Mouse (Mus musculus) midbrain, embryonic 11.5 days (tissue): ENCODE results near the gene Ube2q1. TPM values are rescaled to one million over a fixed set of nuclear protein-coding genes. Genes with fewer than 3 reads are reported as not detected.

Source experiments
- ATAC-seq: fragments of 200-750 bp; cut with Nextera tagmentation; 2 replicates; pipeline ENCODE4 v1.8.0; 2017; ENCODE audit warnings: moderate TSS enrichment, moderate library complexity; ENCODE audit not compliant: low FRiP score
- DNase-seq: peaks from one replicate; pipeline ENCODE4 v3.0.0; 2015; ENCODE audit warnings: low spot score; ENCODE audit errors: missing footprints
- H3K27ac ChIP-seq: fragments of 300-500 bp; sonication (generic); 2 replicates; pipeline ENCODE4 v1.5.1; 2014; ENCODE audit warnings: low read depth, low read length
- H3K27me3 ChIP-seq: fragments of 300-500 bp; sonication (generic); 2 replicates; pipeline ENCODE4 v1.6.1; 2014; ENCODE audit warnings: mild to moderate bottlenecking, low read length, moderate library complexity, mixed read lengths; ENCODE audit not compliant: control insufficient read depth, insufficient read depth
- H3K36me3 ChIP-seq: fragments of 300-500 bp; sonication (generic); 2 replicates; pipeline ENCODE4 v1.6.1; 2014; ENCODE audit warnings: mild to moderate bottlenecking, low read length, moderate library complexity, mixed read lengths; ENCODE audit not compliant: control insufficient read depth, insufficient read depth
- H3K4me1 ChIP-seq: fragments of 300-500 bp; sonication (generic); 2 replicates; pipeline ENCODE4 v1.6.1; 2014; ENCODE audit warnings: low read length; ENCODE audit not compliant: control insufficient read depth, insufficient read depth
- H3K4me2 ChIP-seq: fragments of 300-500 bp; sonication (generic); 2 replicates; pipeline ENCODE4 v1.6.1; 2014; ENCODE audit warnings: mild to moderate bottlenecking, moderate library complexity
- H3K4me3 ChIP-seq: fragments of 300-500 bp; sonication (generic); 2 replicates; pipeline ENCODE4 v1.5.1; 2014; ENCODE audit warnings: low read depth, low read length
- H3K9ac ChIP-seq: fragments of 300-500 bp; sonication (generic); 2 replicates; pipeline ENCODE4 v1.6.1; 2014; ENCODE audit warnings: low read length
- H3K9me3 ChIP-seq: fragments of 300-500 bp; sonication (generic); 2 replicates; pipeline ENCODE4 v1.6.1; 2016; ENCODE audit warnings: low read length; ENCODE audit not compliant: control insufficient read depth
- WGBS: fragments of 180-500 bp; shearing (Covaris S2); extraction: QIAGEN DNeasy Blood & Tissue Kit; methylation state at CpG from one replicate; pipeline ENCODE4 v1.1.7; 2014; 5-methylcytosine and 5-hydroxymethylcytosine counted together
- polyA plus RNA-seq: library from polyadenylated mRNA; unstranded; fragments of >200 nt; fragmentation: Nextera tagmentation; extraction: Ambion mirVana; gene quantifications from 2 replicates; pipeline ENCODE4 v1.2.1, GENCODE M21; 2014

The Ube2q1 gene
- 20.4 and 22.7 TPM in 2 replicates for polyA plus RNA-seq

DNA sequence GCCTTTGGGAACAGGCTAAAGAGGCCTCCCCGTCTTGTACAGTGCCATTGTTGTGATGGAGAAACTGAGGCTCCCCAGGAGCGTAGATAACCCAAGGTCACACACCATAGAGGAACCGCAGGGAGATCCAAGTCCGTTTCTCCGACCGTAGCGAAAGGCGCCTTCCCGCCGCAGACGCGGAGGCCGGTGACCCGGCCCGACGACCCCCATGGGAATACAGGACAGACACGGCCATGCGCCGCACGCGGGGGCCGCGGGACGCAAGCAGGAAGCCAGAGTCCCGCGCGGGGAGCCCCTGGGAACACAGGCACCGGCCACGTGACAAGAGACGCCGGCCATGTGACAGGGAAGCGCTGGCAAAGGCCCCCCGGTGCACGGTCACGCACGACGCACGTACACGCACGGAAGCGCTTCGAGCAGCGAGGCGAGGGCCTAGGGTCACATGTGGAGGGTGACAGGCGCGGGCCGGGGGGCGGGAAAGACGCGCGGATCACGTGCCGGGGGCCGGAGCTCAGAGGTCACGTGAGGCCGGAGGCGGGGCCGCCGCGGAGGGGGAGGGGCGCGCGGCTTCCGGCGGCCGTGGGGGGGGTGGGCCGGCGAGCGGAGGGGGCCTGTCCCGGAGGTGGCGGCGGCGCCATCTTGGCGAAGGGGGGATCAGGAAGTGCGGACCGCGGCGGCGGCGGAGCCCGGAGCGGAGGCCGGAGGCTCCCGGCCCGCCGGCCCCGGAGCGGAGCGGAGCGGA is at the start of gene Ube2q1:
Ube2q1 (plus strand) TSS at position 649 of the 742 bp plus-strand sequence.
- Histone ChIP-seq H3K27me3 (no peaks in the 10 kb centered on the region), H3K4me2 (peak within 1 kb of the TSS; percentile 76), H3K36me3 (peaks cover 6% of the 10 kb centered on the region), H3K27ac (peak within 1 kb of the TSS; percentile 84), H3K9me3 (no peaks in the 10 kb centered on the region), H3K4me3 (peak within 1 kb of the TSS; percentile 96), H3K4me1 (peaks cover 19% of the 10 kb centered on the region), H3K9ac (peak within 1 kb of the TSS; percentile 99)
- ATAC-seq (peak; percentile 91), DNase-seq (peak; percentile 99)
- WGBS, result under 1% methylated on average over 69 of the region's 90 CpGs

DNA sequence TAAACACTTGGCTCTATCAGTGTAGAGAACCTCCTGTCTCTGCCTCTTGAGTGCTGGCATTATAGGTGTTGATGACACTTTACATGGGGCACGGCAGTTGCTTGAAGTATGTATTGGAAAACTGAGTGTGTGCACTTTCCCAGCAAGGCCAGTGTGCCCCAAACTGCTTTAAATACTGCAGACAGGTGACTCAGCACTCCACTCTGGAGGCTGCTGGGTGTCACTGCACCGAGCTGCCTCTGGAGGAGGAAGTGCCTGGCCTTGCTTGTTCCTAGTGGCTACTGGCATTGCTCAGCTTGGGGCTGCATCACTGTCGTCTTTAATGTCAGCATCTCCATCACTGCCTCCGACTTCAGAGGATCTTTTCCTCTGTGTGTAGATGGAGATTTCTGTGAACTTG is 46.4 kb upstream of the Ube2q1 start:
- Histone ChIP-seq H3K27me3 (no peaks in the 10 kb centered on the region), H3K9me3 (no peaks in the 10 kb centered on the region), H3K4me3 (no peak overlapping the region), H3K36me3 (no peaks in the 10 kb centered on the region), H3K4me1 (peaks cover 4% of the 10 kb centered on the region; the same call in 1 of the 2 replicates), H3K27ac (no peak overlapping the region), H3K9ac (no peak overlapping the region), H3K4me2 (no peak overlapping the region)
- DNase-seq (no peak), ATAC-seq (no peak)
- WGBS, result 18% methylated on average over 4 of the region's 4 CpGs

DNA sequence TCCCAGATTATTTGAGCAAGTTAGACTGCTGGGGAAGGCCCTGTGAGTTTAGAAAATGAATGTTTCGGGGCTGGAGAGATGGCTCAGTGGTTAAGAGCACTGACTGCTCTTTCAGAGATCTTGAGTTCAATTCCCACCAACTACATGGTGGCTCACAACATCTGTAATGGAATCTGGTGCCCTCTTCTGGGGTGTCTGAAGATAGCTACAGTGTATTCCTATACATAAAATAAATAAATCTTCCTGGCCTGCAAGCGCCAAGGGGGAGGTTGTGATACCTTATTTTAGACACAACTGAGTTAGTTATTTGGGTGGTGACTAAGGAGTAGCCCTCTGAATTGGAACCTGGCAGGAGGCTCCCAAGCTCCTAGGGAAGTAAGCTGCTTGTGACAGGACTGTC is 44.6 kb upstream of the Ube2q1 start:
- H3K4me2 ChIP-seq, result no peak overlapping the region
- H3K9ac ChIP-seq, result no peak overlapping the region
- DNase-seq, result no peak
- no peaks in the 10 kb centered on the region for H3K36me3 ChIP-seq
- no peaks in the 10 kb centered on the region for H3K9me3 ChIP-seq
- no peak overlapping the region for H3K4me3 ChIP-seq
- H3K27ac ChIP-seq, result no peak overlapping the region
- H3K27me3 ChIP-seq, result no peaks in the 10 kb centered on the region
- H3K4me1 ChIP-seq, result peaks cover 4% of the 10 kb centered on the region; the same call in 1 of the 2 replicates
- ATAC-seq, result no peak
- 72% methylated on average over 2 of the region's 2 CpGs for WGBS

DNA sequence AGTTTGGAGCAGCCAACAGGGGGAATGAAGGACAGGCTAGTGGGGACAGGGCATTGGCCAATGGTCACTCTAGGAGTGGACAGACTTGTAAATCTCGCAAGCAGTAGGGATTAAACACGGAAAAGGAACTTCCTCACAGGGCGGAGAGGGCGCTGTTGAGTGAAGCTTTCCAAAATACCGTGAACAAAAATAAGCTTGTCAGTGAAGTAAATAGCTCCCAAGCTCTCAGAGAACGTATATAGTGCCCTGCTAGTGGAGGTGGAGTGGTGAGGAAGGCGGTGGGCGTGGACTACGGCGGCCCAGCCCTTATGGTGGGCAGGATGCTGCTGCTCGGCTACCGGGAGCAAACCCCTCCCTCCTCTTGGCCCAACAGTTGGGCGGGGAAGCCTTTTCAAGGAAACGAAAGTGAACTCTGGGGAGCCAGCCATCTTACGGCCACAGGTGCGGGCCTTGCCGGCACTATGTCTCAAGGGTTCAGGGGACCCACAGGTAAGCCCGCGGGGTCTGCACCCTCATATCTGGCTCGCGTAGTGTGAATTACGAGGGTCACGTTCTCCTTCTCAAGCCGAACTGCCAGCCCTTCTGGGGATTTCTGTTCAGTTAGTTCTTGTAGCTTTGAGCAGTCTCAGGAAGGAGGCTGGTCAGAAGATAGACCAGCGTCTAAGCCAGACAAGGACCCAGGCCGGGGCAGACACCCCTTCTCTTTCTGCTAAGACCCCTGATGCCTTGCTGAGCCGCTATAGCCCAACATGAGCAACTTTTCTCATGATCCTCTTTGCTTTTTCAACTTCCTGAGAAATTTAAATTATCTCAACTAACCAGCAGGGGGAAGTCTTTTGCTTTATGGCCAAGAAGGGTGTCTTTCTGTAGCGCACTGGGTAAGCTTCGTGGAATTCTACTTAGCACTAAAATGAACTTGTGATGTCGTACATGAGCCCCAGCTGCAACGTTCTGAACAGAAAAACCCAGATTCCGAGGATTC is 42.8 kb upstream of the Ube2q1 start:
- no peaks in the 10 kb centered on the region for H3K27me3 ChIP-seq
- DNase-seq (peak; percentile 95), ATAC-seq (peak; percentile 84)
- H3K27ac ChIP-seq, result no peak overlapping the region
- H3K9me3 ChIP-seq, result no peaks in the 10 kb centered on the region
- peak overlapping the region; percentile 78 for H3K4me2 ChIP-seq
- 4% methylated on average over 32 of the region's 32 CpGs for WGBS
- H3K36me3 ChIP-seq, result no peaks in the 10 kb centered on the region
- peaks cover 4% of the 10 kb centered on the region; the same call in 1 of the 2 replicates for H3K4me1 ChIP-seq
- H3K9ac ChIP-seq, result peak overlapping the region; percentile 58
- H3K4me3 ChIP-seq, result peak overlapping the region; percentile 43

DNA sequence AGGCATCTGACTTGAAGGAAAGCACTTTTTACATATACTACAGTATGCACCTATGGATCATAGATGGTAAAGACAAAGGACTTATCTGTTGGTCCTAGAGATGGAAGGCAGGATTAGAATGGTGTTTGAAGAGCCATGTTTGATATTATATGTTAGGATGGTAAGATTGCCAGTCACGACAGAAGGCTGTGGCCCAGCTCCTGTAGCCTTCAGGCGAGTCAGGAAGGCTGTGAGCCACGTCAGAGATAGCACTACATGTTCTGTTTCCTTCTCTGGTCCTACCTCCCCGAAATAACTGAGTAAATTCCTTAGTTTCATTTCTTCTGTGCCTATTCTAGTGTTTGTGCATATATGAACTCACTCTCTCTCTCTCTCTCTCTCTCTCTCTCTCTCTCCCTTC is 41.3 kb upstream of the Ube2q1 start:
- 91% methylated on average over 4 of the region's 4 CpGs for WGBS
- H3K9ac ChIP-seq, result no peak overlapping the region

DNA sequence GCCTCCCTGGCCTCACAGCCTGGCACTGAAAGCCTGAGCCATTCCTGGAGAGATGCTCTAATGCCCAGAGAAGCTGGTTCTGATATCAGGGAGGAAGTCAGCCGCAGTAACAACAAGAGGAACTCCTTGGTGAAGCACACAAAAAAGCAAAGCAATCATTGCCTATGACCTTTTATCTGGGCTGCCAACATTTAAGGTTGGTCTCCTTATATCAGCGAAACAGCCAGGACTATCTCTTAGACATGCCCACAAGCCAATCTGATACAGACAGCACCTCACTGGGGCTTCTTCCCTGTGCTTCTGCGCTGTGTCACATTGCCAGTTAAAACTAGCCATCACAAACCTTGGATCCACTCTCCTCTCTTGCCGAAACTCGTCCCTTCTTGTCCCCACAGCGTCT is 34.9 kb upstream of the Ube2q1 start:
- ATAC-seq (no peak), DNase-seq (no peak)
- H3K9me3 ChIP-seq, result no peaks in the 10 kb centered on the region
- no peaks in the 10 kb centered on the region for H3K4me1 ChIP-seq
- no peak overlapping the region for H3K9ac ChIP-seq
- 98% methylated on average over 6 of the region's 6 CpGs for WGBS
- no peak overlapping the region for H3K4me2 ChIP-seq
- no peaks in the 10 kb centered on the region; the same call in 1 of the 2 replicates for H3K36me3 ChIP-seq
- H3K27ac ChIP-seq, result no peak overlapping the region
- no peaks in the 10 kb centered on the region for H3K27me3 ChIP-seq
- H3K4me3 ChIP-seq, result no peak overlapping the region

More for the DNA sequence above, 41.3 kb upstream of the Ube2q1 start:
- H3K4me1 ChIP-seq, result peaks cover 4% of the 10 kb centered on the region; the same call in 1 of the 2 replicates
- H3K27ac ChIP-seq, result no peak overlapping the region
- DNase-seq, result no peak
- H3K4me3 ChIP-seq, result no peak overlapping the region
- ATAC-seq, result no peak
- no peaks in the 10 kb centered on the region for H3K27me3 ChIP-seq
- H3K9me3 ChIP-seq, result no peaks in the 10 kb centered on the region
- H3K4me2 ChIP-seq, result no peak overlapping the region
- no peaks in the 10 kb centered on the region for H3K36me3 ChIP-seq

DNA sequence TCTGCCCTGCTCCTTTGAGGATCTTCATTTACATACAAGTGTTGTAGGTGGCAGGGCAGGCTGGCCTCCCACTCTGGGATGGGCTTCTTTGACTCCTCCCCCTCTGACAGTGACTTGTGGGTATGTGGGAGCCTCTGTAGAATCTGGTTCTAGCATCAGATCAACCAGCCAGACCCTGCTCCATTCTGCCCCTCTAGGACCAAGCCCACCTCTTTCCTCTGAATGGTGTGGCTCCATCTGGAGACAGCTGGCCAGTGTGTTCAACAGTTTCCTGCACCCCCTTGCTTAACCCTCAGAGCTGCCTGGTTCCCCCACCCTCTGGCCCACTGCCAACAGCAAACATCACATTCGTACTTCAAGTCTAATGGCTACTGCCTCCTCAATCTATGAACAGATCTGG is 21.1 kb upstream of the Ube2q1 start:
- H3K36me3 ChIP-seq, result peaks cover 16% of the 10 kb centered on the region

DNA sequence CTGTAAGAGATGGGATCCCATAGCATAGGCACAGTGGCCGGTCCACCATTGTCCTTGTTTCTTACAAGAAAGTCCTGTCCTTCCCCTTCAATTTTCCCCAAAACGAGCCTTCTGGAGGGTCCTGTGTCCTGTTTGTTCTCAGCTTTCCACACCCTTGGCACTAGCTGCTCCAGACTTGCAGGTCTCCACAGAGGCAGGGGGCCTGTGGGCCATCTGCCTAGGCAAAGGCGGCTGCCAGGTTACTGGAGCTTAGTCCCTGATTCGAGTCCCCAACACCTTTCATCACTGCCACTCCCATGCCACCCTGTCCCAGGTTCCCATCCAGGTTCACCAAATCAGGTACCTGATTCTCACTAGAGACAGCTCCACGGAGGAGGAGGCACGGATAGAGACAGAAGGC is 18.1 kb upstream of the Ube2q1 start:
- H3K4me1 ChIP-seq, result no peaks in the 10 kb centered on the region; the same call in 1 of the 2 replicates
- H3K4me3 ChIP-seq, result no peak overlapping the region
- WGBS, result 70% methylated on average over 6 of the region's 6 CpGs
- no peak for ATAC-seq
- no peak overlapping the region for H3K4me2 ChIP-seq
- H3K36me3 ChIP-seq, result peaks cover 12% of the 10 kb centered on the region; the same call in 1 of the 2 replicates
- no peaks in the 10 kb centered on the region for H3K9me3 ChIP-seq
- H3K27me3 ChIP-seq, result no peaks in the 10 kb centered on the region
- H3K9ac ChIP-seq, result no peak overlapping the region
- DNase-seq, result no peak
- no peak overlapping the region for H3K27ac ChIP-seq

More for the DNA sequence above, 21.1 kb upstream of the Ube2q1 start:
- Histone ChIP-seq H3K27me3 (no peaks in the 10 kb centered on the region), H3K27ac (no peak overlapping the region), H3K4me2 (no peak overlapping the region), H3K9me3 (no peaks in the 10 kb centered on the region), H3K4me1 (no peaks in the 10 kb centered on the region), H3K4me3 (no peak overlapping the region), H3K9ac (no peak overlapping the region)
- ATAC-seq (peak; percentile 33; the same call in 1 of the 2 replicates), DNase-seq (no peak)
- 83% methylated on average over 1 of the region's 1 CpGs for WGBS
